Comparison of ENCODE assay signal across 13 mouse cellular contexts in genomic region chr6:31995249-31995648, GRCm38 (mm10). TPM values are rescaled to one million over a fixed set of nuclear protein-coding genes. Genes with fewer than 3 reads are reported as not detected.
"Had no signal": no experiment of that assay in that cellular context is flagged by ENCODE, and none has a peak within 500 bp of the region (broad histone marks: within the 10 kb centered on the region; RNA-seq: fewer than 3 reads in every experiment).

No protein-coding gene starts in this region.

- DNase-seq: retina, postnatal 1 day; right cerebral cortex, adult 18-20 months; right cerebral cortex, postnatal 14 days; right cerebral cortex, postnatal 25 days; right cerebral cortex, postnatal 4 days; spleen, adult 18-20 months; thymus, adult 18-20 months; thymus, adult 2 months; thymus, postnatal 14 days; thymus, postnatal 25 days; thymus, postnatal 36 days; thymus, postnatal 4 days had no signal

RNA-seq across cellular contexts. Expression of gene 1700012A03Rik, which starts 54.8 kb away (rescaled TPM):
- total RNA-seq: neutrophil, adult 5-6 weeks had no signal
